Mouse (Mus musculus) spleen, adult 2 months (tissue): Measurements from ENCODE around the gene Gm13088.
"Not testable (repeated sequence)": the region's sequence is repeated elsewhere in the genome, so short reads cannot be mapped to it uniquely, and the experiment has no call there.

Source experiments
- CTCF ChIP-seq: fragments of 200-500 bp; IDR thresholded peaks from 2 replicates; pipeline ENCODE4 v1.5.1; 2011; ENCODE audit warnings: mild to moderate bottlenecking, inconsistent platforms; ENCODE audit not compliant: insufficient read depth, insufficient read length, insufficient replicate concordance; ENCODE audit errors: extremely low read depth
- POLR2A ChIP-seq: fragments of 200-500 bp; IDR thresholded peaks from 2 replicates; pipeline ENCODE4 v1.6.1; 2011; ENCODE audit warnings: low read depth, low read length, inconsistent platforms

GRCm38 (mm10) chr4:143611927-143612326 is 45.1 kb downstream of the Gm13088 start:
- not testable (repeated sequence) for TF ChIP-seq POLR2A, CTCF
